Mouse (Mus musculus): ENCODE results near the gene Fem1b. TPM values are rescaled to one million over a fixed set of nuclear protein-coding genes. Genes with fewer than 3 reads are reported as not detected.
"Not testable (repeated sequence)": the region's sequence is repeated elsewhere in the genome, so short reads cannot be mapped to it uniquely, and the experiment has no call there.

The Fem1b gene
- polyA plus RNA-seq, 1 experiment: 2.2 TPM

- Histone ChIP-seq H3K36me3 (replicated peaks; ENCODE audit: low read length) (no peaks in the 10 kb centered on the region), H3K9me3 (no peaks in the 10 kb centered on the region), H3K27me3 (replicated peaks) (no peaks in the 10 kb centered on the region), H3K4me1 (peaks cover 51% of the 10 kb centered on the region), H3K4me3 (replicated peaks) (no peak overlapping the region)
- TF ChIP-seq GATA1 (IDR thresholded peaks at IDR 0.05; ENCODE audit: borderline replicate concordance, low read length): no peak
- no peak for TF ChIP-seq FLI1 (IDR thresholded peaks at IDR 0.05; ENCODE audit: low read length)
These were observed 4.8 kb upstream of the Fem1b start for GRCm38 (mm10) chr9:62816323-62817098.

GRCm38 (mm10) chr9:62814751-62815150, 3.0 kb upstream of the Fem1b start:
- Histone ChIP-seq H3K36me3 (replicated peaks; ENCODE audit: low read length) (no peaks in the 10 kb centered on the region), H3K4me1 (peaks cover 60% of the 10 kb centered on the region), H3K4me3 (replicated peaks) (no peak overlapping the region), H3K27me3 (replicated peaks) (no peaks in the 10 kb centered on the region), H3K9me3 (no peaks in the 10 kb centered on the region)
- TF ChIP-seq FLI1 (IDR thresholded peaks at IDR 0.05; ENCODE audit: low read length) (no peak), GATA1 (IDR thresholded peaks at IDR 0.05; ENCODE audit: borderline replicate concordance, low read length) (no peak)

- Histone ChIP-seq H3K9me3 (no peaks in the 10 kb centered on the region), H3K4me1 (peaks cover 64% of the 10 kb centered on the region), H3K27me3 (replicated peaks) (no peaks in the 10 kb centered on the region), H3K36me3 (replicated peaks; ENCODE audit: low read length) (peaks cover 8% of the 10 kb centered on the region), H3K4me3 (replicated peaks) (peak overlapping the region; percentile 100)
- TF ChIP-seq GATA1 (IDR thresholded peaks at IDR 0.05; ENCODE audit: borderline replicate concordance, low read length): no peak
These were observed 699 bp upstream of the Fem1b start for GRCm38 (mm10) chr9:62812216-62813049.

GRCm38 (mm10) chr9:62810543-62811515, 905 bp downstream of the Fem1b start:
- H3K4me1 ChIP-seq: peaks cover 53% of the 10 kb centered on the region

GRCm38 (mm10) chr9:62810095-62810494, 1.6 kb downstream of the Fem1b start:
- H3K4me1 ChIP-seq: peaks cover 51% of the 10 kb centered on the region
- no peaks in the 10 kb centered on the region for H3K9me3 ChIP-seq
- TF ChIP-seq GATA1 (IDR thresholded peaks at IDR 0.05; ENCODE audit: borderline replicate concordance, low read length): no peak
- TF ChIP-seq FLI1 (IDR thresholded peaks at IDR 0.05; ENCODE audit: low read length): no peak
- peak overlapping the region; percentile 100 for H3K4me3 ChIP-seq (replicated peaks)
- H3K27me3 ChIP-seq (replicated peaks): no peaks in the 10 kb centered on the region
- peaks cover 8% of the 10 kb centered on the region for H3K36me3 ChIP-seq (replicated peaks; ENCODE audit: low read length)

More at GRCm38 (mm10) chr9:62810543-62811515, 905 bp downstream of the Fem1b start:
- TF ChIP-seq FLI1 (IDR thresholded peaks at IDR 0.05; ENCODE audit: low read length) (no peak), GATA1 (IDR thresholded peaks at IDR 0.05; ENCODE audit: borderline replicate concordance, low read length) (no peak)
- Histone ChIP-seq H3K4me3 (replicated peaks) (peak overlapping the region; percentile 100), H3K27me3 (replicated peaks) (no peaks in the 10 kb centered on the region), H3K9me3 (no peaks in the 10 kb centered on the region), H3K36me3 (replicated peaks; ENCODE audit: low read length) (peaks cover 8% of the 10 kb centered on the region)

GRCm38 (mm10) chr9:62799218-62799617, 12.5 kb downstream of the Fem1b start:
- H3K27me3 ChIP-seq (replicated peaks); H3K4me3 ChIP-seq (replicated peaks); H3K9me3 ChIP-seq: not testable (repeated sequence)
- Histone ChIP-seq H3K36me3 (replicated peaks; ENCODE audit: low read length) (peaks cover 71% of the 10 kb centered on the region), H3K4me1 (peaks cover 17% of the 10 kb centered on the region; the same call in 1 of the 2 replicates)

- no peak for TF ChIP-seq FLI1 (IDR thresholded peaks at IDR 0.05; ENCODE audit: low read length)
- TF ChIP-seq GATA1 (IDR thresholded peaks at IDR 0.05; ENCODE audit: borderline replicate concordance, low read length): no peak
- Histone ChIP-seq H3K4me3 (replicated peaks) (no peak overlapping the region), H3K9me3 (no peaks in the 10 kb centered on the region), H3K4me1 (peaks cover 17% of the 10 kb centered on the region), H3K27me3 (replicated peaks) (no peaks in the 10 kb centered on the region), H3K36me3 (replicated peaks; ENCODE audit: low read length) (peaks cover 33% of the 10 kb centered on the region)
These were observed 21.9 kb downstream of the Fem1b start for GRCm38 (mm10) chr9:62789856-62790255.

GRCm38 (mm10) chr9:62786721-62787120, 25.0 kb downstream of the Fem1b start:
- no peaks in the 10 kb centered on the region for H3K9me3 ChIP-seq
- H3K27me3 ChIP-seq (replicated peaks): peaks cover under 1% of the 10 kb centered on the region
- H3K4me1 ChIP-seq: peaks cover 21% of the 10 kb centered on the region
- no peak for TF ChIP-seq GATA1 (IDR thresholded peaks at IDR 0.05; ENCODE audit: borderline replicate concordance, low read length)
- TF ChIP-seq FLI1 (IDR thresholded peaks at IDR 0.05; ENCODE audit: low read length): no peak
- H3K36me3 ChIP-seq (replicated peaks; ENCODE audit: low read length): peaks cover 9% of the 10 kb centered on the region
- H3K4me3 ChIP-seq (replicated peaks): no peak overlapping the region

- Histone ChIP-seq H3K4me1 (peaks cover 21% of the 10 kb centered on the region), H3K36me3 (replicated peaks; ENCODE audit: low read length) (peaks cover 2% of the 10 kb centered on the region), H3K4me3 (replicated peaks) (no peak overlapping the region), H3K27me3 (replicated peaks) (peaks cover 3% of the 10 kb centered on the region), H3K9me3 (no peaks in the 10 kb centered on the region)
- no peak for TF ChIP-seq GATA1 (IDR thresholded peaks at IDR 0.05; ENCODE audit: borderline replicate concordance, low read length)
- no peak for TF ChIP-seq FLI1 (IDR thresholded peaks at IDR 0.05; ENCODE audit: low read length)
These were observed 27.5 kb downstream of the Fem1b start for GRCm38 (mm10) chr9:62784233-62784632.

All from megakaryocyte, embryonic 14.5 days (primary cell).